8 mouse cellular contexts compared by ENCODE assay signal in the genomic region with DNA sequence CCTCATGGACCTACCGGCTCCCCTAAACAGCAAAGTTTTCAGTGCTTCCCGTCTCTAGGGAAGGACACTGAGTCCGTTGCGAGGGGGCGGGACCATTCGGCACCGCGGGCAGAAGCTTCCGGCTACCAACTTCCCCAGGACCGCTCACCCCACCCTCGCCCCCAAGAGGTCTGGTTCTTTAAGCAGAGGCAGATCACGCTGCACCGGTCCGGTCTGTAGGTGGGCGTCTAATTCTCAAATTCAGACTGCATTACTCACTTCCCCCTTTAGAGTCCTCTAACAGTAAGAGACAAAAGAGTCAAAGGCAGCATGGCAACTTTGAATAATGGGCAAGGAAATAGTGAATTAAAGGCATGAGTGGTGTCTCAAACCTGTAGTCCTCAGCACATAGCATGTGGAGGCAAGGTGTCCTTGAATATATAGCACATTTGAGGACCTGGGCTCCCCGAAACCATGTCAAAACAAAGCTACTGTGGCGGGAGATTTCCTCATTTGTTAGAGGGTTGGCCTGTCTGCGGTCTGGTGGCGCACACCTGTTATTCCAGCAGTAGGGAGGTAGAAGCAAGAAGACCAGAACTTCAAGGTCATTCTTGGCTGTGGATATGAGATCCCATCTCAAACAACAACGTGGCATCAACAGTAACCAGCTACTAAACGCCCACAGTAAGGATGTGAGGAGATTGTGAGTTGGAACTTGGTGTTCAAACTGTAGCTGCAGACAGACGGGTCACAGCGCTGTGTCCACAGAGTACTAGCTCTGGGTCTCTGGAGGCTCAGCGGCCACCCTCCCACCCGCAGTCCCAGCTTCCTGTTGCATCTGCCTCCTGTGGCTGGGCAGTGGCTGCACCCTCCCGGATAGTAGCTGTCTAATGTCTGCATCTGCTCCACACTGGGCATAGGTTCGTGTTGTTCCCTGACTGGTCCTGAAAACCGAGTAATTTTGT. TPM values are rescaled to one million over a fixed set of nuclear protein-coding genes. Genes with fewer than 3 reads are reported as not detected.
DNase-seq lines count a peak whose midpoint lies in the region; ATAC-seq and TF ChIP-seq lines count a peak whose summit lies in the region.

TSS of gene Dnah1 (minus strand) at position 48 of the 944 bp plus-strand sequence.

- peak within 1 kb of the TSS; percentile 22 for H3K4me3 ChIP-seq in embryonic facial prominence, embryonic 11.5 days (ENCODE audit: low read depth, low read length)
- peak within 1 kb of the TSS; percentile 52 for H3K4me3 ChIP-seq in heart, embryonic 12.5 days
- peak within 1 kb of the TSS; percentile 37 for H3K4me3 ChIP-seq in kidney, embryonic 14.5 days (ENCODE audit: low read length)
- peak within 1 kb of the TSS; percentile 8 for H3K4me3 ChIP-seq in olfactory bulb, adult 2 months (ENCODE audit: insufficient read depth, low read depth, low read length)

- H3K27ac ChIP-seq in embryonic facial prominence, embryonic 11.5 days (replicated peaks; ENCODE audit: low read depth, low read length), result no peak within 1 kb of the TSS
- no peak within 1 kb of the TSS for H3K27ac ChIP-seq in heart, embryonic 12.5 days (ENCODE audit: poor library complexity, severe bottlenecking)
- 0 out of 2 replicates have a peak within 1 kb of the TSS, but pooled peaks have one; percentile 24 for H3K27ac ChIP-seq in kidney, embryonic 14.5 days (ENCODE audit: low read depth, low read length)
- H3K27ac ChIP-seq in olfactory bulb, adult 2 months (ENCODE audit: insufficient read depth, low read depth, low read length), result no peak within 1 kb of the TSS

- TF ChIP-seq CTCF in olfactory bulb, adult 2 months (IDR thresholded peaks at IDR 0.05; ENCODE audit: insufficient read depth, low read depth, low read length), result no peak

- no peaks in the 10 kb centered on the region for H3K27me3 ChIP-seq in embryonic facial prominence, embryonic 11.5 days (ENCODE audit: control insufficient read depth, insufficient read depth, low read length)
- 0 out of 2 replicates have a peak, but pooled peaks cover 8% of the 10 kb centered on the region for H3K27me3 ChIP-seq in heart, embryonic 12.5 days (replicated peaks)
- H3K27me3 ChIP-seq in kidney, embryonic 14.5 days (ENCODE audit: control insufficient read depth, insufficient read depth, low read length), result no peaks in the 10 kb centered on the region

- H3K4me2 ChIP-seq in embryonic facial prominence, embryonic 11.5 days (ENCODE audit: low read depth, low read length), result peak within 1 kb of the TSS; percentile 54
- peak within 1 kb of the TSS; percentile 77 for H3K4me2 ChIP-seq in heart, embryonic 12.5 days
- peak within 1 kb of the TSS; percentile 68 for H3K4me2 ChIP-seq in kidney, embryonic 14.5 days (replicated peaks; ENCODE audit: low read depth, low read length)

- H3K4me1 ChIP-seq in embryonic facial prominence, embryonic 11.5 days (ENCODE audit: control insufficient read depth, insufficient read depth, low read length), result no peaks in the 10 kb centered on the region
- H3K4me1 ChIP-seq in heart, embryonic 12.5 days (replicated peaks), result peaks cover 3% of the 10 kb centered on the region; the same call in 1 of the 2 replicates
- H3K4me1 ChIP-seq in kidney, embryonic 14.5 days (ENCODE audit: control insufficient read depth, insufficient read depth, low read length), result peaks cover 9% of the 10 kb centered on the region
- peaks cover 5% of the 10 kb centered on the region; the same call in 1 of the 2 replicates for H3K4me1 ChIP-seq in olfactory bulb, adult 2 months (ENCODE audit: control insufficient read depth, insufficient read depth, low read length)

- DNase-seq in left cerebral cortex, postnatal 4 days, result peak; percentile 20
- DNase-seq in left cerebral cortex, adult 18-20 months (ENCODE audit: low spot score in 2 of 2), result no peak
- peak; percentile 63 for DNase-seq in embryonic facial prominence, embryonic 11.5 days (ENCODE audit: low spot score)
- peak; percentile 71 for DNase-seq in lung, postnatal 10 days
- peak; percentile 33 for DNase-seq in urinary bladder, postnatal 25 days (ENCODE audit: low spot score)

- intact Hi-C loops in left cerebral cortex, postnatal 4 days (cut with DNase I), result loop anchor here (5.0 kb wide), 1 partner anchor 52 kb away; no protein-coding TSS in a partner anchor

- H3K36me3 ChIP-seq in embryonic facial prominence, embryonic 11.5 days (replicated peaks; ENCODE audit: control insufficient read depth, insufficient read depth, low read depth, low read length), result no peaks in the 10 kb centered on the region
- no peaks in the 10 kb centered on the region for H3K36me3 ChIP-seq in heart, embryonic 12.5 days
- no peaks in the 10 kb centered on the region for H3K36me3 ChIP-seq in kidney, embryonic 14.5 days (ENCODE audit: control insufficient read depth, insufficient read depth, low read length)

- ATAC-seq in embryonic facial prominence, embryonic 11.5 days (replicated peaks; ENCODE audit: insufficient number of reproducible peaks, low FRiP score, low TSS enrichment, low read depth), result no peak
- peak; percentile 52; the same call in 1 of the 2 replicates for ATAC-seq in heart, embryonic 12.5 days (ENCODE audit: insufficient number of reproducible peaks, low FRiP score)
- peak; percentile 75 for ATAC-seq in kidney, embryonic 14.5 days (ENCODE audit: low FRiP score, low TSS enrichment)

- H3K9me3 ChIP-seq in embryonic facial prominence, embryonic 11.5 days (replicated peaks; ENCODE audit: control insufficient read depth, low read length), result no peaks in the 10 kb centered on the region
- no peaks in the 10 kb centered on the region for H3K9me3 ChIP-seq in heart, embryonic 12.5 days (replicated peaks)
- no peaks in the 10 kb centered on the region for H3K9me3 ChIP-seq in kidney, embryonic 14.5 days (ENCODE audit: control insufficient read depth, low read length)

- no peak for TF ChIP-seq POLR2A in olfactory bulb, adult 2 months (IDR thresholded peaks at IDR 0.05; ENCODE audit: insufficient read depth, low read depth, low read length)

- peak within 1 kb of the TSS; percentile 50 for H3K9ac ChIP-seq in embryonic facial prominence, embryonic 11.5 days (replicated peaks; ENCODE audit: low read length)
- H3K9ac ChIP-seq in heart, embryonic 12.5 days, result peak within 1 kb of the TSS; percentile 68
- H3K9ac ChIP-seq in kidney, embryonic 14.5 days (ENCODE audit: low read depth, low read length), result peak within 1 kb of the TSS; percentile 45; the same call in 1 of the 2 replicates

- 28% methylated on average over 28 of the region's 28 CpGs for WGBS in embryonic facial prominence, embryonic 11.5 days
- WGBS in heart, embryonic 12.5 days, result 24% methylated on average over 28 of the region's 28 CpGs
- WGBS in kidney, embryonic 14.5 days, result 28% methylated on average over 28 of the region's 28 CpGs
- WGBS in olfactory bulb, adult 2 months, result 36% methylated on average over 28 of the region's 28 CpGs

RNA-seq across cellular contexts. Expression of gene Dnah1, which starts in this region (rescaled TPM):
- 1 to 10 TPM; 1.8 to 2.4 TPM for total RNA-seq in left cerebral cortex, postnatal 4 days (2021)
- 1 to 10 TPM; 4.9 to 5.1 TPM for total RNA-seq in left cerebral cortex, adult 18-20 months (2021)
- 7.3 and 7.4 TPM in 2 replicates for polyA plus RNA-seq in embryonic facial prominence, embryonic 11.5 days (2014; fragmentation: Nextera tagmentation; extraction: Ambion mirVana)
- polyA plus RNA-seq in heart, embryonic 12.5 days (2016; fragmentation: Nextera tagmentation; extraction: Ambion mirVana), result 1.3 and 1.5 TPM in 2 replicates
- polyA plus RNA-seq in kidney, embryonic 14.5 days (2014; fragmentation: Nextera tagmentation; extraction: Ambion mirVana), result 5.5 and 9.0 TPM in 2 replicates
- polyA plus RNA-seq in olfactory bulb, adult 2 months (2012; ENCODE audit: insufficient read depth, insufficient read length, low replicate concordance, missing spikeins), result not detected in 2 replicates

Comparison
In these comparisons a context has a peak if more than half of its experiments do, and no peak if none do; other contexts are left out.
1. DNase-seq: peak in left cerebral cortex, postnatal 4 days (single experiment), embryonic facial prominence, embryonic 11.5 days (single experiment), lung, postnatal 10 days (single experiment) and urinary bladder, postnatal 25 days (single experiment); none in left cerebral cortex, adult 18-20 months (0 of 2).
2. Peak in every context shown above with its lines, with median percentiles within 50 percentile points of each other: H3K4me2 ChIP-seq, H3K4me3 ChIP-seq and H3K9ac ChIP-seq.